Mouse (Mus musculus): ENCODE measurements around the gene Cel. TPM values are rescaled to one million over a fixed set of nuclear protein-coding genes. Genes with fewer than 3 reads are reported as not detected.

Gene Cel
- polyA plus RNA-seq, 1 experiment: 0.10 TPM

- DNase-seq: peak in 1 of 2 experiments; percentile 64
- H3K27me3 ChIP-seq (ENCODE audit: control insufficient read depth, insufficient read depth, low read length): no peaks in the 10 kb centered on the region
- 16% methylated on average over 7 of the region's 7 CpGs for WGBS
- H3K27ac ChIP-seq (ENCODE audit: insufficient read depth, low read length): no peak overlapping the region; the same call in 1 of the 2 replicates
- TF ChIP-seq POLR2A (IDR thresholded peaks at IDR 0.05; ENCODE audit: borderline replicate concordance, insufficient read depth, low read length): no peak
- TF ChIP-seq CTCF (IDR thresholded peaks at IDR 0.05; ENCODE audit: borderline replicate concordance, insufficient read depth, low read depth, low read length): no peak
- H3K4me1 ChIP-seq (ENCODE audit: control insufficient read depth, insufficient read depth, low read length): peaks cover 80% of the 10 kb centered on the region
- no peak overlapping the region for H3K4me3 ChIP-seq (replicated peaks; ENCODE audit: insufficient read depth, low read depth, low read length)
These were observed 34.9 kb downstream of the Cel start for GRCm38 (mm10) chr2:28528354-28528730.

GRCm38 (mm10) chr2:28527436-28528353, 35.5 kb downstream of the Cel start:
- 45% methylated on average over 20 of the region's 20 CpGs for WGBS
- H3K27ac ChIP-seq (ENCODE audit: insufficient read depth, low read length): no peak overlapping the region; the same call in 1 of the 2 replicates

GRCm38 (mm10) chr2:28525943-28526876, 37.0 kb downstream of the Cel start:
- Histone ChIP-seq H3K27ac (ENCODE audit: insufficient read depth, low read length) (peak overlapping the region; percentile 70), H3K27me3 (ENCODE audit: control insufficient read depth, insufficient read depth, low read length) (no peaks in the 10 kb centered on the region), H3K4me3 (replicated peaks; ENCODE audit: insufficient read depth, low read depth, low read length) (no peak overlapping the region), H3K4me1 (ENCODE audit: control insufficient read depth, insufficient read depth, low read length) (peaks cover 85% of the 10 kb centered on the region)
- DNase-seq: peak; percentile 20 to 35
- WGBS: 30% methylated on average over 12 of the region's 12 CpGs
- TF ChIP-seq POLR2A (IDR thresholded peaks at IDR 0.05; ENCODE audit: borderline replicate concordance, insufficient read depth, low read length): no peak
- TF ChIP-seq CTCF (IDR thresholded peaks at IDR 0.05; ENCODE audit: borderline replicate concordance, insufficient read depth, low read depth, low read length): peak; percentile 44; the same call in 1 of the 2 replicates

More at GRCm38 (mm10) chr2:28527436-28528353, 35.5 kb downstream of the Cel start:
- Histone ChIP-seq H3K4me3 (replicated peaks; ENCODE audit: insufficient read depth, low read depth, low read length) (no peak overlapping the region), H3K27me3 (ENCODE audit: control insufficient read depth, insufficient read depth, low read length) (no peaks in the 10 kb centered on the region), H3K4me1 (ENCODE audit: control insufficient read depth, insufficient read depth, low read length) (peaks cover 79% of the 10 kb centered on the region)
- TF ChIP-seq CTCF (IDR thresholded peaks at IDR 0.05; ENCODE audit: borderline replicate concordance, insufficient read depth, low read depth, low read length): no peak
- TF ChIP-seq POLR2A (IDR thresholded peaks at IDR 0.05; ENCODE audit: borderline replicate concordance, insufficient read depth, low read length): no peak
- DNase-seq: peak; percentile 41 to 55

- Histone ChIP-seq H3K27ac (ENCODE audit: insufficient read depth, low read length) (peak overlapping the region; percentile 70), H3K4me3 (replicated peaks; ENCODE audit: insufficient read depth, low read depth, low read length) (no peak overlapping the region), H3K27me3 (ENCODE audit: control insufficient read depth, insufficient read depth, low read length) (no peaks in the 10 kb centered on the region), H3K4me1 (ENCODE audit: control insufficient read depth, insufficient read depth, low read length) (peaks cover 86% of the 10 kb centered on the region)
- peak; percentile 66 to 76 for DNase-seq
- TF ChIP-seq CTCF (IDR thresholded peaks at IDR 0.05; ENCODE audit: borderline replicate concordance, insufficient read depth, low read depth, low read length) (no peak), POLR2A (IDR thresholded peaks at IDR 0.05; ENCODE audit: borderline replicate concordance, insufficient read depth, low read length) (no peak)
- 19% methylated on average over 11 of the region's 11 CpGs for WGBS
These were observed 37.8 kb downstream of the Cel start for GRCm38 (mm10) chr2:28525219-28525942.

- peak overlapping the region; percentile 70; the same call in 1 of the 2 replicates for H3K27ac ChIP-seq (ENCODE audit: insufficient read depth, low read length)
- DNase-seq: peak; percentile 20 to 32
- no peak for TF ChIP-seq CTCF (IDR thresholded peaks at IDR 0.05; ENCODE audit: borderline replicate concordance, insufficient read depth, low read depth, low read length)
These were observed 38.8 kb downstream of the Cel start for GRCm38 (mm10) chr2:28524406-28524805.

GRCm38 (mm10) chr2:28523643-28524117, 39.5 kb downstream of the Cel start:
- peak; percentile 85 to 86 for DNase-seq

More at GRCm38 (mm10) chr2:28524406-28524805, 38.8 kb downstream of the Cel start:
- 68% methylated on average over 10 of the region's 10 CpGs for WGBS
- no peaks in the 10 kb centered on the region for H3K27me3 ChIP-seq (ENCODE audit: control insufficient read depth, insufficient read depth, low read length)
- H3K4me1 ChIP-seq (ENCODE audit: control insufficient read depth, insufficient read depth, low read length): peaks cover 81% of the 10 kb centered on the region
- H3K4me3 ChIP-seq (replicated peaks; ENCODE audit: insufficient read depth, low read depth, low read length): no peak overlapping the region

GRCm38 (mm10) chr2:28522166-28522565, 41.0 kb downstream of the Cel start:
- Histone ChIP-seq H3K27me3 (ENCODE audit: control insufficient read depth, insufficient read depth, low read length) (no peaks in the 10 kb centered on the region), H3K27ac (ENCODE audit: insufficient read depth, low read length) (peak overlapping the region; percentile 86), H3K4me3 (replicated peaks; ENCODE audit: insufficient read depth, low read depth, low read length) (no peak overlapping the region), H3K4me1 (ENCODE audit: control insufficient read depth, insufficient read depth, low read length) (peaks cover 68% of the 10 kb centered on the region)
- 11% methylated on average over 4 of the region's 4 CpGs for WGBS
- TF ChIP-seq POLR2A (IDR thresholded peaks at IDR 0.05; ENCODE audit: borderline replicate concordance, insufficient read depth, low read length) (no peak), CTCF (IDR thresholded peaks at IDR 0.05; ENCODE audit: borderline replicate concordance, insufficient read depth, low read depth, low read length) (no peak)
- DNase-seq: peak; percentile 60 to 62

More at GRCm38 (mm10) chr2:28523643-28524117, 39.5 kb downstream of the Cel start:
- 4% methylated on average over 5 of the region's 5 CpGs for WGBS
- no peak for TF ChIP-seq CTCF (IDR thresholded peaks at IDR 0.05; ENCODE audit: borderline replicate concordance, insufficient read depth, low read depth, low read length)
- no peak for TF ChIP-seq POLR2A (IDR thresholded peaks at IDR 0.05; ENCODE audit: borderline replicate concordance, insufficient read depth, low read length)
- Histone ChIP-seq H3K4me1 (ENCODE audit: control insufficient read depth, insufficient read depth, low read length) (peaks cover 74% of the 10 kb centered on the region), H3K4me3 (replicated peaks; ENCODE audit: insufficient read depth, low read depth, low read length) (no peak overlapping the region), H3K27me3 (ENCODE audit: control insufficient read depth, insufficient read depth, low read length) (no peaks in the 10 kb centered on the region), H3K27ac (ENCODE audit: insufficient read depth, low read length) (peak overlapping the region; percentile 16)
